Mouse (Mus musculus) lung, embryonic 16.5 days (tissue): ENCODE measurements around the gene Shf. TPM values are rescaled to one million over a fixed set of nuclear protein-coding genes. Genes with fewer than 3 reads are reported as not detected.

Experiments
- ATAC-seq: fragments of 200-750 bp; cut with Nextera tagmentation; 2 replicates; pipeline ENCODE4 v1.8.0; 2017; ENCODE audit warnings: low read depth, mild to moderate bottlenecking, moderate library complexity
- H3K27ac ChIP-seq: fragments of 300-500 bp; sonication (generic); 2 replicates; pipeline ENCODE4 v1.5.1; 2014; ENCODE audit warnings: mild to moderate bottlenecking, control low read depth, low read length
- H3K27me3 ChIP-seq: fragments of 300-500 bp; sonication (generic); 2 replicates; pipeline ENCODE4 v1.6.1; 2014; ENCODE audit warnings: low read depth, low read length, mixed read lengths; ENCODE audit not compliant: control insufficient read depth, insufficient read depth
- H3K36me3 ChIP-seq: fragments of 300-500 bp; sonication (generic); 2 replicates; pipeline ENCODE4 v1.6.1; 2014; ENCODE audit warnings: low read length; ENCODE audit not compliant: control insufficient read depth, insufficient read depth
- H3K4me1 ChIP-seq: fragments of 300-500 bp; sonication (generic); replicated peaks from 2 replicates; pipeline ENCODE4 v1.6.1; 2014; ENCODE audit warnings: low read length, mixed read lengths; ENCODE audit not compliant: control insufficient read depth, insufficient read depth
- H3K4me2 ChIP-seq: fragments of 300-500 bp; sonication (generic); 2 replicates; pipeline ENCODE4 v1.6.1; 2014; ENCODE audit warnings: low read depth, low read length, control low read depth
- H3K4me3 ChIP-seq: fragments of 300-500 bp; sonication (generic); 2 replicates; pipeline ENCODE4 v1.5.1; 2014; ENCODE audit warnings: mild to moderate bottlenecking, low read length, control low read depth
- H3K9ac ChIP-seq: fragments of 300-500 bp; sonication (generic); 2 replicates; pipeline ENCODE4 v1.6.1; 2014; ENCODE audit warnings: low read length, control low read depth
- H3K9me3 ChIP-seq: fragments of 300-500 bp; sonication (generic); 2 replicates; pipeline ENCODE4 v1.6.1; 2016; ENCODE audit warnings: low read length; ENCODE audit not compliant: control insufficient read depth
- WGBS: fragments of 180-500 bp; shearing (Covaris S2); extraction: QIAGEN DNeasy Blood & Tissue Kit; methylation state at CpG from one replicate; pipeline ENCODE4 v1.1.7; 2014; 5-methylcytosine and 5-hydroxymethylcytosine counted together
- polyA plus RNA-seq: library from polyadenylated mRNA; unstranded; fragments of >200 nt; fragmentation: Nextera tagmentation; extraction: Ambion mirVana; gene quantifications from 2 replicates; pipeline ENCODE4 v1.2.1, GENCODE M21; 2015

Shf gene
- polyA plus RNA-seq, 1 experiment from 2014 or later: 2.5 TPM

DNA sequence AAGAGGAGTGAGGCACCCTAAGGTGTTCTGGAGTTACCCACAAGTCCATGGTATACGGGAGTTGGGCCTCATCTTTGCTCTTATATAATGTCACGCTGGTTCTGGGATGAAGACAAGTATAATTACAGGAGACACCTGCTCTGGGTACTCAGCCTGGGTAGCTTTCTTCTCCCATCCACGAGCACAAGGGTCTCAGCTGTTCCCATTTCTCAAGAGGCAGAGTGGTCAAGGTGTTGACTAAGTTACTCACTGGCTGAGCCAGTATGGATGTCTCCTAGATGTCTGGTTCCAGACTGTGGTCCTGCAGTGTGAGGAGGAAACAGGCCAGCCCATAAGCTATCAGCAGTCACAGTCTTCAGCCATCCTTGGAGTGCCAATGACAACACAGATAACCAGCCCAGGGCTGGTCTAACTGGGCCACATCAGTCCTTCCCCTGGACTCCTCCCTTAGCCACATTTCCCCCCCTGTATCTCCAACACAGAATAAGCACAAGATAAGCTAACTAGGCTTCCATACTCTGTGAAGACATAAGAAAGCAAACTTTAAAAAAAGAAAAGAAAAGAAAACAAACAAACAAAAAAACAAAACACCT, 4.5 kb downstream of the Shf start:
- Histone ChIP-seq H3K4me1 (peaks cover 14% of the 10 kb centered on the region), H3K4me3 (no peak overlapping the region), H3K27me3 (no peaks in the 10 kb centered on the region), H3K27ac (no peak overlapping the region), H3K4me2 (no peak overlapping the region), H3K9ac (no peak overlapping the region), H3K36me3 (no peaks in the 10 kb centered on the region), H3K9me3 (no peaks in the 10 kb centered on the region)
- ATAC-seq: no peak
- WGBS: 79% methylated on average over 3 of the region's 3 CpGs

- Histone ChIP-seq H3K4me3 (no peak overlapping the region), H3K4me1 (peaks cover 14% of the 10 kb centered on the region), H3K27me3 (no peaks in the 10 kb centered on the region), H3K27ac (no peak overlapping the region), H3K36me3 (no peaks in the 10 kb centered on the region), H3K4me2 (no peak overlapping the region), H3K9me3 (no peaks in the 10 kb centered on the region), H3K9ac (no peak overlapping the region)
- WGBS: 86% methylated on average over 13 of the region's 13 CpGs
- ATAC-seq: no peak
Observed at GRCm38 (mm10) chr2:122362622-122363523, 6.1 kb downstream of the Shf start.

DNA sequence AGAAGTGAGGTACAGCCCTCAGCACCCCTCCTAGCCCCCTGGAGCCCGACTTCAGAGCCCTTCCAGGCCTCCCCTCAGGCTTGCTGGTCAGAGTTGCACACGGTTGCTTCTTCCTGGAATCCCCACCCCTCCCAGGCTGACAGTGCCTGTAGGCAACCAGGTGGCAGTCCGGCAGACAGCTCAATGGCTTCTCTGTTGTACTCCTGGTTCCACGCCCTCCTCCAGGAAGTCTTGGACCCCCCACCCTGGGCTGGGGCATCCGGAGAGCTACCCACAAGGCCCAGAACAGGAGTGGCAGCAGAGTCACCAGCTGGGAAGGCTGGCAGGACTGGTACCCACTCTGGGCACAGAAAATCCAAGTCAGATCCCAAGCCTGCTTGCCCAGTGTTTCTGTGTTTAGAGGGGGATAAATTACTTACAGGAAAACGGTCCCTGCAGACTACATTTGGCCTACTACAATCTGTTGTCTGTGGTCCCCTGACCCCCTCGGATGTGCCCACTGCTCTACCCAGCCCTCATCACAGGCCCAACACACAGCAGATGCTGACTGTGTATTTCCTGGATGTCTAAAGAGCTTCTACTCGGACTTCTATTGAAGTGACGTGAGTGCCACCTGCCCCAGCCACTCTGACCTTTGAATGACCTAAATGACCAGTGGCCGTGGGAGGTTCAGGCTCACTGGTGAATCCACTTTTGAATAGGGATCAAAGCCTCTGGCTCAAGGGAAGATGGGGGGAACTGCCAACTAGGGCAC, 6.9 kb downstream of the Shf start:
- no peak for ATAC-seq
- peaks cover 6% of the 10 kb centered on the region for H3K4me1 ChIP-seq
- no peak overlapping the region for H3K27ac ChIP-seq
- no peak overlapping the region for H3K4me3 ChIP-seq
- H3K9me3 ChIP-seq: no peaks in the 10 kb centered on the region
- H3K27me3 ChIP-seq: no peaks in the 10 kb centered on the region
- WGBS: 63% methylated on average over 10 of the region's 10 CpGs
- H3K9ac ChIP-seq: no peak overlapping the region
- no peaks in the 10 kb centered on the region for H3K36me3 ChIP-seq
- H3K4me2 ChIP-seq: no peak overlapping the region

DNA sequence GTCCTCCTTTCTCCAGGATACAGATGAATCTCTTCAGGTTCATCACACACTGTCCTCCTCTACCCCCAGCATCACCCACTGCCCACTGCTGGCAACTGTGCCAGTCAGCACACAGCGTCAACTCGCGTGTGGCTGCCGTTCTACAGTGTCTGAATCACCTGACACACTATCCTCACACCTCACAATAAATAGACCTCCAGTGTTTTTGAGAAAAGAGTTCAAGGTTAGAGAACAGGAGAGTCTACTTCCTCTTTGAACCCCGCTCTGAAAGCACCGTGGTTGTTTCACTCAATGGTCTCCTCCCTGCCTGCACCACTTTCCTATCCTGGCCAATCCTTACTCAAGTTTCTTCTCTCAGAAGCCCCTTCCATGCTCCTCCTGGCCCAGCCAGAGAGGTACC, 7.8 kb downstream of the Shf start:
- Histone ChIP-seq H3K4me1 (no peaks in the 10 kb centered on the region), H3K27ac (no peak overlapping the region), H3K27me3 (no peaks in the 10 kb centered on the region), H3K4me3 (no peak overlapping the region), H3K4me2 (no peak overlapping the region), H3K9ac (no peak overlapping the region), H3K9me3 (no peaks in the 10 kb centered on the region), H3K36me3 (no peaks in the 10 kb centered on the region)
- ATAC-seq: no peak
- WGBS: 77% methylated on average over 6 of the region's 6 CpGs

DNA sequence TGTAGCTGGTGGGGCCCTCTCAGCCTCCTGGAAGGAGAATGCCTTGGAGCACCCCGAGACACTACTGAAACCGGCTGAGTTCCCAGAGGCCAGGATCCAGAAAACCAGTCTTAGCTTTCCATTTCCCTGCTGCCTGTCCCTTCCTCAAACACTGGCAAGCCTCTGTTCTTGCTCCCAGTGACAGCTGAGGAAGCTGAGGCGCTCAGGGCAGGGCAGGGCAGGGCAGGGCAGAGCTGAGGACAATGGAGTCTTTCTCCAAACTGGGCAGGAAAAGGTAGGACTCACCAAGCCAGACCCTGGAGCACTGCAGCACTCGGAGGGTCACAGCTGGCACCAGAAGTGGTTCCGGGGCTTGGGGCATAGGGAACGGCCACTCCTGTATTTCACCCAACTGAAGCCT, 8.7 kb downstream of the Shf start:
- Histone ChIP-seq H3K27ac (no peak overlapping the region), H3K9ac (0 out of 2 replicates have a peak overlapping the region, but pooled peaks have one; percentile 21), H3K9me3 (no peaks in the 10 kb centered on the region), H3K36me3 (no peaks in the 10 kb centered on the region), H3K27me3 (no peaks in the 10 kb centered on the region), H3K4me1 (no peaks in the 10 kb centered on the region), H3K4me2 (no peak overlapping the region), H3K4me3 (no peak overlapping the region)
- 82% methylated on average over 6 of the region's 6 CpGs for WGBS
- ATAC-seq: no peak

DNA sequence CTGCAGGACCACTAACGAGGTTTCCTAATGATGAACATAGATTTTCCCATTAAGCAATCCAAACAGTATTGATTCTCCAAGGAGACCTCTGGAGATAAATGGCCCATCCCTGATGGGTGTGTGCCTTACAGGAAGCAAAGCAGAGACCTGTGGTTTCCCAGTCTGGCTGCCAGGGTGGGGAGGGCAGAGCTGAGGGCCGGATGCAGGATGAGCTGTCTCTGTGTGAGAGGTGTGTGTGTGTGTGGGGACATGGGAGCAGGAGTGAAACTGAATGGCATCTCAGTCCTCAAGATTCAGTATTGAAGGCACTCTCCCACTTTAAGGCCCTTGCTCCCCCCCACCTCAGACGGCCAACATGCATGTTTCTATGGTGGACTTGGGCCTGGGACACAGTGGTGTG, 12.8 kb downstream of the Shf start:
- ATAC-seq: no peak
- Histone ChIP-seq H3K36me3 (no peaks in the 10 kb centered on the region; the same call in 1 of the 2 replicates), H3K9me3 (no peaks in the 10 kb centered on the region), H3K27me3 (no peaks in the 10 kb centered on the region), H3K27ac (no peak overlapping the region), H3K4me1 (peaks cover 7% of the 10 kb centered on the region; the same call in 1 of the 2 replicates), H3K4me3 (no peak overlapping the region), H3K9ac (no peak overlapping the region), H3K4me2 (no peak overlapping the region)
- 86% methylated on average over 3 of the region's 3 CpGs for WGBS

- Histone ChIP-seq H3K9me3 (no peaks in the 10 kb centered on the region), H3K36me3 (no peaks in the 10 kb centered on the region; the same call in 1 of the 2 replicates), H3K27me3 (no peaks in the 10 kb centered on the region), H3K4me3 (no peak overlapping the region), H3K9ac (no peak overlapping the region), H3K4me2 (no peak overlapping the region), H3K27ac (no peak overlapping the region), H3K4me1 (peaks cover 7% of the 10 kb centered on the region; the same call in 1 of the 2 replicates)
- no peak for ATAC-seq
- 88% methylated on average over 5 of the region's 5 CpGs for WGBS
Observed at GRCm38 (mm10) chr2:122355389-122355788, 13.6 kb downstream of the Shf start.

DNA sequence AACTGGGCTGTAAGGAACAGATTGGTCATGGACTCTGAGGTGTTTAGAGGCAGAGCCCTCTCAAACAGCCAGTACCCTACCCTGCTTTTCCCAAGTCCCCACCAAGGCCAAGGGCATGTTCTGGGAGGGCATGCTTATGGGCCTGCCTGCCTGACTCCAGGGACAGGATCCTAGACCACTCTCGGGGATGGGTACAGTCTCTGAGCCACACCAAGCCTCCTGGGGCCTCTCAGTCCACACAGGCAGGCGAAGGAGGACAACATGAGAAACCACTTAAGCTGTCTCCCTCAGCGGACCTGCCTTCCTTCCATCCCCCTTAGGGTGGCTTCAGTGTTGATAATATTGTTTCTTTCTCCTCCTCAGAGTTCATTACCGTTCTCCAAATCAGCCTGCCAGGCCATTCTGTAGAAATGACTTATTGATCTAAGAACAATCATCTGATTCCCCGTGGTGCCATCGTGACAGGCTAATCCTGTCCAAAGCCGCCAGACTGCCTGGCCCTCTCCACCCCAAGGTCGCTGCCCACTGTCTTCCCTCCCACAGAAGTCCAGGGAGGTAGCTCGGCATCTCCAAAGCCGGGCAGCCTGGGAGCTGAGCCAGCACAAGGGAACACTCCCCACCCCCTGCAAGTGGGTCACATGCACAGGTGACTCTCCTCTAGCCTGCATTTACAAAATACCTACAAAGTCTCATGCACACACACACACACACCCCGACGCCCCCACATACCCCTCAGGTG, 14.6 kb downstream of the Shf start:
- Histone ChIP-seq H3K4me3 (no peak overlapping the region), H3K4me2 (no peak overlapping the region), H3K36me3 (no peaks in the 10 kb centered on the region; the same call in 1 of the 2 replicates), H3K9ac (no peak overlapping the region), H3K27ac (no peak overlapping the region), H3K4me1 (peaks cover 10% of the 10 kb centered on the region; the same call in 1 of the 2 replicates), H3K9me3 (no peaks in the 10 kb centered on the region), H3K27me3 (no peaks in the 10 kb centered on the region)
- no peak for ATAC-seq
- 69% methylated on average over 12 of the region's 12 CpGs for WGBS
